Mouse (Mus musculus): Measurements from ENCODE around the gene CN725425.

CN725425 gene

DNA sequence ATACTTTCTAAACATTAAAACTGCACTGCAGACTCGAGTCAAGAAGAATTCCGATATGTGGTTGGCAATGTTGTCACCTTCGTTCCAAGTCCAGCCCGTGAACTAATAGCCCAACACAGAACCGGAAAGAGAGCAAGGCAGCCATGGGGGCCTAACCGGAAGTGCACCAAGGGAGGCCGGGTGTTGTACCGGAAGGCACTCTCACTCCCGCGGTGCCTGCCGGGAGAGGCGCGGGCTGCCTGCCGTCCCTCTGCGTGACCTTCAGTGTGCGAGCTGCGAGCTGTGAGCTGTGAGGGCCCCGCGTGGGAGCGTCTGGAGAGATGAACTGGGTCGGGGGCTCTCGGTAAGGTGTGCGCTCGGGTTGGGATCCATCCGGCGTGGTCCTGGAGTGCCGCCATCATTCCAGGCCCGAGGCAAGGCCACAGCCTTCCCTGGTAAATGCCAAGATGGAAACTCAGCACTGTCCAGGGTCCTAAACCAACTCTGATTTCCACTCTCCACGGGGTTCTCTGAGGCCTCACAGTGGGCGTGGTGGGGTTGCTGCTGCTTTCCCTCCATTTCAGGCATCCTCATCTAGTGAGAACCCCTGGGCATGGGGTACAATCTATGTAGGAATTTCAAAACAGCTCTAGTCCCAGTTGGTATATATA is at the start of gene CN725425:
TSS of gene CN725425 (plus strand) at position 239 of the 650 bp plus-strand sequence.
- no peak for DNase-seq

DNA sequence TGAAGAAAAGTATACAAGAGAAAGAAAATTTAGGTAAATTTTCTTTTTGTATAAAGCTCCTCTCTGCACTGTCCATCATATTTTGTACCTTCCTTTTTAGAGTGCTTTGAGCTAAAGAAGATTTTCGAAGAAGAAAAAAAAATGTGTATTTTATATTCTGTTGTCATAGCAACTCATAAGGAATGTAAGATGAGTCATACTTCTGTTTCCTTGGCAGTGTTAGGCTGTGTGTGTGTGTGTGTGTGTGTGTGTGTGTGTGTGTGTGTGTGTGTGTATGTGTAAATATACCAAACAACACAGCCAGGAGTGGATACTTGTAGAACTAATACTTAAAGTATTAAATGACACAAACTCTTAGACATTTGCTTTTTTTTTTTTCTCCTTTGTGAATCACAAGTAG is 46.7 kb upstream of the CN725425 start:
- no peak for DNase-seq

DNA sequence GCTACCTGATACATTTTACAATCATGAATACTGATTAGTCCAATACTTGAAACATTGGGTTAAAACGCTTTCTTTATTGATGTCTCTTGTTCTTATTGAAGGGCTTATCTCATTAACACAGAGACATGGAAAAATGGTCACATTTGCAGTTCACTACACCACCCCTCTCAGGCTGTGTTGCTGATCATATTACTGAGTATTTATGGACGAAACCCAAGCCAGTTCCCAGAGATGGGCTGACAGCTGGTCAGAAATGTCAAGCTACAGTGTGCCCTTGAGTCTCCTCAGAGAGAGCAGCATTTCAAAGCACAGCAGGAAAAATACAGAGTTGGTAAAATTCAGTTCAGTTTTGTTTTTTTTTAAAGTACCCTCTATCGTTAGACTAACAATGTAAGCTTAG is 46.0 kb upstream of the CN725425 start:
- DNase-seq: no peak

DNA sequence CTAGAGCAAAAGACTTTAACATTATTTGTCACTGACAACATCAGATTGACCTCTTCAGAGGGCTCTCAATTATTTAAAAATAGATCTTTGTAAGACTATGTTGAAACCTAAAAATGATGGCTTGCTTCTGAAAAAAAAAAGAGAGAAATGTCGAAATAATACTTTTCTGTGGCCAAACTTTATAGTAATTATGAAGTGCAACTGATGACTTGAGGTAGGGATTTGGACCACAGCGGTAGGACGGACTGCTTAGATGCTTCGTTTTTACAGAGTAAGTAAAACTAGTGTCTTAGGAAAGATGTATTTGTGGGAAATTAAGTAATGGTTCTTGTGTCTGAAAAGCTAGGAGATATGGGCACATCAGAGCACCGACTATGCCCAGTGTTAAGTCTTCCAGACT is 38.1 kb upstream of the CN725425 start:
- DNase-seq: no peak

DNA sequence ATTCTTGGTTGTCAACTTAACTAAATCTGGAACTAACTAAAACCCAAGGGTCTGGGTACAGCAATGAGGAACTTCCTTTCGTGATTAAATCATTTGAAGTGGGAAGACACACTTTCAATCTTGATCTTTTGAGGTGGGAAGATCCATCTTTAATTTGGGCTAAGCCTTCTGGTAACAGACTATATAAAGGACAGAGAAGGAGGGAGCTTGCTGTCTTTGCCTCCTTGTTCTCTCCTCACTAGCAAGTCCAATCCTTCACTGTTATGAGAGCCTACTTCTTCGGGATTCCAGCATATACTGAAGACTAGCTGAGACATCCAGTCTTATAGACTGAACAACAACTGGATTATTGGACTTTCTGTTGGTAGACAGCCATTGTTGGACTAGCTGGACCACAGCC is 35.8 kb upstream of the CN725425 start:
- no peak for DNase-seq

DNA sequence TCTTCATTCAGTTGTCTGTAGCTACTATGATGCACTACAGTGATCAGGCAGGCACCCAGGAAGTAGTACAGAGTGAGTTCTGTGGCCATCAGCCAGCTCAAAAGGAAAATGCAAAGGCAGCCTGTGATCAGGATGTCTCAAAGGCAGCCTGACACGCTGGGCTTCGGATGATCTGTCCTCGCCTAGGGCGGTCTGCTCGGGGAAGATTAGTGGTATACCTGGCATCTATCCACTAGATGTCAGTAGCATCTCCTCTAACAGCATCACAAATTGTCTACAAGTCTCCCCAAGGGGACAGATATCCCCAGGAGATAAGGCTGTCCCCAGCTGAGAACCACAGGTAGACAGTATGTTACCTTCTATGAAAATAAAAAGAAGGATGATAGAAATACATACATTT is 34.3 kb upstream of the CN725425 start:
- DNase-seq: peak; percentile 67

DNA sequence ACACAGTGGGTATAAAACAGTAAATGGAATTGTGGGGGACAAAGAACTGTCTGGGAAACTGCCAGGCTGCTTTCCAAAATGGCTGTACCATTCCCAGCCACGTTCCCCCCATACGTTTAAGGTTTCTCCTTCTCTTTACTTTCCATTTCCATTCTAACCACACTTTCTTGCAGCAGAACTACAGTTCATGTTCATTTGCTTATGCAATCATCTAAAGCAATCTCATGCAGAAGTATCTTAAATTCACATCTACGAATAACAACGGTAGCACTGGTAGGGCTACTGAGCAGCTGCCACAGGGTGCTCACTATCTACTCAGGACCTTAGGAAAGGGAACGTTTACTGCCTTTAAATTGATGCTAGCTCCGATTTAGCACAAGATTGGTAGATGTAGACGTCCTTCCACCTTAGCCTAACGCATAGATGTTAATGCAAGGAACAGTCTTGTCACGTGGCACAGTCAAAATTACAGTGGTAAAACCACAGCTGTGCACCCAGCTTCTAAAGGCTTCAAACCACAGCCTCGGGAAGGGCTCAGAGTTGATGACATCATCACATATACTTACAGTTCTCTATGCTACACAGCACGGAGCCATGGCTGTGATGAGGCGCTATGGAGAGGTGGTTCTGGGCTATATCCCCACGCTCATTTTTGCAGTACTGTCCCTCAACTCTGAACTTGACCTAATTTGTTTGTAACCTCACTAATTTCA is 31.3 kb upstream of the CN725425 start:
- no peak for DNase-seq

DNA sequence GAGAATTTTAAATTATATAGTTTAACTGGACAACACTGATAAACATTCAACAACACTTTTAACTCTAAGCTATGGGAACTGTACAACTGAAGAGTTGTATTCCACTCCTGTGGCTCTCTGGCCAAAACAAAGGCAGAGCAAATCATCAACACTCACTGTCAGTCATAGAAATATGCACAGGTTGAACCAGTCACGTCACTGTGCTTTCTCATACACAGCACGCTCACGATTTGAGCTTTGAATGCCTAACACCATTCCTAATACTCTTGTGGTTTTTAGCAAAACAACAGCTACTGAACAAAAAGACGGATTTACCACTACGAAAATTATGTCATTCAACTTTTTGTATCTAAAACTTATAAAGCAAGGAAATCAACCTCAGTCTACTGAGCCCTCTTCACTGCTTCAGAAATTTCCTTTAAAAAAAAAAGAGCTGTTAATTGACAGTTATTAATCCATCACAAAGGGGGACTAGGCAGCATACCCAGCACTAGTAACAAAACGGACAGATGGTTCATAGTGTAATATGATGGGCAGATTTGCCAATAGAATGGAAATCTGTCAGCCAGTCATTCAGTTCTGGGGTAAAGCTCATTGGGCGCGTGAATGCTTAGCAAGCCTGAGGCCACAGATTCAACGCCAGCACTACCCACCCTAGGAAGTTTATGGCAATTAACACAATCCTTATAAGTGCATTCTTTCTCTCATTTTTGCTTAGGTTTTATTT is 28.5 kb upstream of the CN725425 start:
- no peak for DNase-seq

DNA sequence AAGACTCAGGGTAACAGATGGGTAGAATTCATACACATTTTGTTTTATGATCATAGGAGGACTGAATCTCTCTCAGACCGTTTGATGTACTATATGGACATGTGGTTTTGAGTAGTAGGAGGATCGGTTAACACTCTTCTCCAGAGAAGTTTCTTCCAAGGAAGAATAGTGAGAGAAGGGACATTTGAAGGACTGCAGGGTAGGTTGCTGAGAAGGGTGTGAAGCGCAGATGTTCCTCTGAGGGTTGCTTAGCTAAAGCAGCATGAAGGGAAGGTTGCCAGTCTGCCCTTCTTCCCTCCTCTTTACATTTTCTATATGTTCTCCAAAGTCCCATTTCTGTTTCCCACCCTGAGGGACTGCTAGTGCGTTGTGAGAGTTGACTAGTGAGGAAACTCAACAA is 28.0 kb upstream of the CN725425 start:
- DNase-seq: no peak

DNA sequence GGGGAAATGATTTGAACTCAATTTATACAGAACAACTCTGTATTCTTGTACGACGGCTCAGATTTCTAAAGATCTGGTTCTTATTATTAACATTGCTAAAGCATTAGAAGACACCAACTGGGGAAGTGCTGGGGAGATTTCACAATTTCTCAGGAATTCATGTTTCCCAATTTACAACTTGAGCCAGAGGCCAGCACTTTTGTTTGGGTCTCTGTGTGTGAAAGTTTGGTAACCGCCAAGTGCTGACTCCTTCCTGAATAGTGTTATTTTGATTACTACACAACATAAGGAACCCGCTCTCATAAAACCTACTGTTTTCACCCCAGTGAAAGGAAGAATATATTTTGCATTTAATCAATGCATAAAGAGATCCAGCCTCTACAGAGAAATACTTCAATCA is 27.1 kb upstream of the CN725425 start:
- DNase-seq: peak; percentile 18

DNA sequence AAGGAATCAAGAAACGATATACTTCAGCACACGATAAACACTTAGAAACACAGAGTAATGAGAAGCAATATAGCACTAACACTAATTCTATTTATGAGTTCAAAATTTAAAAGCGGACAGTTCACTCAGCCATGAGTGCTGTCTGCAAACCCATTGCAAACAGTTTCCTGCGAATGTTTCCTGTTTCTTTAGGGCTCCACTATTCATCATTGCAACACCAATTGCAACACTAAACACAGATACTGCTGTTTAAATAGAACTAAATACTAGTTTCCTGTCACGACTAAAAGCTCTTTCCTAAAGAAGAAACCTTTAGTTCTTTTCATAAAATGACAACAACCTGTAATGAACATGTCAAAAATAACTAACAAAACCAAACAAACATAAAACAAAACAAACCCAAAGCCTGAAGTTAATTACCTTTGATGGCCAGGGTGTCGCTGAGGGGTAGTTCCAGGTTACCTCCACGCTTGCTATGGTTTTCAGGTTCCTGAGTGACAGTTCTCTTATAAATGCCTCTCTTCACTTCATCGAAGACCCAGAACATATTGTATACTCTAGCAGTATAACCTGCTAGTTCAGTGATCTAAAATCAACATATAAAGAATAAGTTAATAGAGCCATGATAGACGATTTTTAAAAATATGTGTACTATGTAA is 20.5 kb upstream of the CN725425 start:
- no peak for DNase-seq

DNA sequence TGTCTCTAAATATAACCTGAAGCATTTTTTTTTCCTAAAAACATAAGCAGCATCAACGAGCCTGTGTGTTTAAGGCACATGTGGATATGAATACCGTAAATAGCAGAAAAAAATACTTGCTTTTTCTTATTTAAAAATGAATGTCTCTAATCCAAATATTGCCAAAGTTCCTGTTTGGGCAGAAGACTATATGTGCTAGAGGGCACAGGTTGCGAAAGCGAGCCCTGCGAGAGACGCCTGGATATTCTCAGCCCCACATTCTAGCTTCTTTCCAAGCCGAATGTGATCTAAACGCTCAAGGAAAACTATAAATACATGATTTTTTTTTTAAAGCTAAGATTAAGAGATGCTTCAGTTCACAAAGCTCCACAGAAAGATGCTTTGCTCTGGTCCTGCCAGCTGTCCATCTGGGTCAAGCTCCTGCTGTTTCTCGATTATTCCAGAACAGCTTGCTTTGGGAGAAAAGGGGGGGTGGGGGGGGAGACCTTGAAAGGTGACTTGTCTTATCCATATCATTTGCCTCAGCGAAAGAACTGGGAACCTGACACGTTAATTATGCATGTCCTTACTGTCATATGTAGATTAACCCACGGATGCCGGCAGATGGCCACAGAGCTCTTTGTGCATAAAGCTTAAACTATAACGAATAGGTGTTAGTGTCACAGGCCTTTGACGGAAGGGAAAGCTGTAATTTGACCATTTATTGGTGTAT is 19.2 kb upstream of the CN725425 start:
- no peak for DNase-seq

DNA sequence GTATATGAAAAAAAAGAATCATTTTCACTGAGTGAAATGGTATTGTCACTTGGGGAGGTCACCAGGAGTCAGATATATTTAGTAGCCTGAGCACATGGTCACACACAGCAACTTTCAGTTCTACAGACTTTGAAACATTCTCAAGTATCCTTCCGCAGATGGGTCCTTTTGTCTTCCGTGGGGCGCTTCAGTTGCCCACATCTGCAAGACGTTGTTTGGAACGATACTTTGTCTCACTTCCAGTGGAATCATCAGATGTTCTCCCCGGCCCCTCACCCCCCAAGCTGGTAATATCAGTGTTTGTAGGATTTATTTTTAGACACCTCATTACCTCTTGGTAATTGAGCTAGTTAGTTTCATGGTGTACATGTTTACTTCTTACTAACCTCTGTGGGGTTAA is 12.9 kb upstream of the CN725425 start:
- DNase-seq: no peak

DNA sequence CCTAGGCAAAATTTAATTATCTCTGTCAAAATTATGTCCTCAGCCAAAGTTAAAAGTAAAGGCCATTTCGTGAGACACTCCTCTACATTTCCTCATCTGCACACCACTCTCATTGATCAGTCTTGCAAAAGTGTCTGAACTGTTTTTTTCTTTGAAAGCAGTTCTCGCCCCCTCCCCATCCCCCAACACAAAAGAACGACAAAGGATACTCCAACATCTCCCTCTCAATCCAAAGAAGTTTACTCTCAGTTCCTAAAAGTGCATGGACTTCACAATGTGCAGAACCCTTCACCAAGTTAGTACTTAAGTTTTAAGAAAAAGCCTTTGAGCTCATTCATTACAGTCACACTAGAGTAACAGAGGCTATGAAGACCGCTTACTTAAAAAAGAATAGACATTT is 9.3 kb upstream of the CN725425 start:
- DNase-seq: peak; percentile 55

DNA sequence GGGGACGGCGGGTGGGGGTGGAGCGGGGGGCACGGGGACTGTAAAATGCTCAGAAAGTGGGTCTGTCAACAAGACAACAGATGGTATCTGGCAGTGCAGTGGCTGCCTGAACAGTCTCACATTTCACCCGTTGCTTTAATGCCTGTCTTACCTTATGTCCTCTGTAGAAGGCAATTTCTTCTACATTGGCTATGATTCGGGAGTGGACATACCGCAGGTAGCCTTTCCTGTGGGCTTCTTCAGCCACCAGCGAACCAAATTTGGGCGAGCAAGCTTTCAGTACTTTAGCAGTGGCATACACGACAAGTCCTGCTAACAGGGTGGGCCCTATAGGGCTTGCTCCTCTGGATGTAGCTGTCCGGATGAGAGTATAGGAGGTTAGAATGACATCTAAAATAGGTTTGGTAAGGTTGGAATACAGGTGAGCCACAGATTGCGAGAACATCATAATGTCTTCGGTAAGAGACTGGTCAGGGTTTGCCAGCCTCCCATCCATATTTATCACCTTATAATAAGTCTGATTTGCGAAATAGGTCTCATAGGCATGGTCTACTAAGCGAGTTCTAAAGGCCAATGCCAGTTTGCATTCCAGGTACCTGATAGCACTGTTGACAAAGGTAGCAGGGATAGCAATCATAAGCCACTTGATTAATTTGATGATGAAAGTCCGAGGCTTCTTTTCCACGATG is 8.6 kb upstream of the CN725425 start:
- peak; percentile 14 for DNase-seq

DNA sequence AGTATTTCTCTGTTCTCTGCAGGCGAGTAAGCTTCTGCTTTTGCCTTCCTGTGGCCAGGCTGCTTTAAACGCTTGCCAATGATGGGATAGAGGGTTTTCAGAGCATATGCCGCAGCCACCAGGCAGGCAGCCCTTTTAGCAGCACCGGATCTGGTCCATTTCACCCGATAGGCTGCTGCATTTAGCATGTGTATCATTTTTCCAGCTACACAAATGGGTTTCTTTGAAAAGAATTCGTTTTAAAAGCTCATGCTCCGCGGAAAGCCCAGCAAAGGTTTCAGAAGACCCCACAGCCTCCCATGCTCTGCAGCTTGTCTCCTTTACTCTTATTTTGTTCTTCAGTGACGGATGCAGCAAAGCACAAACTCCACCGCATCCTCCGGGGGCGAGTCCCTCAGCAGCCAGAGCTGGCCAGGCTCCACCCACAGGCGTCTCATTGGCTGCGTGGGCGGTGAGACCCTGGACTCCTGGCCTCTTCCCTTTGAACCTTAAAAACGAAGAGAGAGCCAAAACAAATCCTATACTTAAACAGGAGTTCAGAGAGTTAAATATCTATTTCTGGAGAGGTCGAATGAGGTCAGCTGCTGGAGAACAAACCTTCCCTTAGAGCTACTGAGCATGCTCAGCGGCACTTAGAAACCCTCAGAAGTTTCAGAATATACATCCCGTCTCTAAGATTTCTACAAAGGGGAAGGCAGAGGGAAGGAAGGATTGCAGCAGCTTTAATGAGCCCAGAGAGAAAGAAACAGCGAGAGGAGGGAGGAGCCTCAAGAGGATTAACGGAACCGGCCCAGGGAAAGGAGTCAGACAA is 7.7 kb upstream of the CN725425 start, which contains the start of gene Abcd2:
TSS of gene Abcd2 (minus strand) at position 388 of the 811 bp plus-strand sequence.
- DNase-seq: peak; percentile 93

DNA sequence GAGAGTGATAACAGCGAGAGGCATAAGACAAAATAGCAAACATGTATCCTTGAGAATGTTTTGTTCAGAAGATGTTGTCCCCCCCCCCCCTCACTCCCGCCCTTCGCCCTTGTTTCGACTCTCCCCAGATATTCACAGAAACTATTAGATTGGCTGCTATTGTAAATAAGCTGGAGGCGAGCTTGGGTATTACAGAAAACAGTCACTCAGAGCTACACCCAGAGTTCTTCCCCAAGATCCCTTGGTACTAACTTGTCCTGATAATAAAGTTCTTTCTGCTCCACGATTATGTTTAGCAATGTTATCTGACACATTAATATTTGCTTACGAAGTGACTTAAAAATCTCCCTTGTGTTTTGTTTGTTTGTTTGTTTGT is 7.1 kb upstream of the CN725425 start:
- no peak for DNase-seq

DNA sequence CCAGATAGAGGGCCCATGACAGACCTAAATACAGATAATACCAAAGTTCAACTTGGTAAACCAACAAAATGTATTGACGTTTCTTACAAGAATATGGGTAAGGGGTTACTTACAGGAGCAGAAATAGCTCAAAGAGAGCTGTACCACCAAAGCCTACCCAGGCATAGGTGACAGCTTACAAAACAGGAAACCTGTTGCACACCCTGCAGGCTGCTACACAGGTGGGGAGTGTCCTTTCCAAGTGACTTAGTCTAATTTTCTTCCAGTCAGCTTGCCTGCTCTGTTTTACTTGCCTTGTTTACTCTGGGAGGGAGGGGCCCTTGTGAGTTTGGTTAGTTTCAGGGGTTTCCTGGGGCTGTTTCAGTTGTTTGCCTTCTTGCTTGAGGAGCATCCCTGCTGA is 1.5 kb downstream of the CN725425 start:
- no peak for DNase-seq

DNA sequence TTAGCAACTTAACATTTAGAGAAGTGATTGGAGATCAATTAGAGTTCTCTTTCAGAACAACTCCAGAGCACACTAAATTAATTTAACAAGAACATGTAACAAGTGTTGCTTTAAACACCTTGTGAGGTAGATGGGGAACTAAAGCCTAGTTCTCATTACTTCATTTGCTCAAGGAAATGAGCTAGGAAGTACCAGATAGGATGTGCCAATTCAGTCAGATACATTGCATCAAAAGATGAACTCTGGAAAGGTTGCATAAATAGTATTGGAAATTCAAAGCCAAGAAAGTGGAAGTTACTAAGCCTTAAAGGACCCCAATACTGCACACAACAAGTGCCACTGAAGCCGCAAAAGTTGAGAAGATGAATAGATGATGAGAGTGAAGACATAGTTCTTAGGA is 3.2 kb downstream of the CN725425 start:
- no peak for DNase-seq

DNA sequence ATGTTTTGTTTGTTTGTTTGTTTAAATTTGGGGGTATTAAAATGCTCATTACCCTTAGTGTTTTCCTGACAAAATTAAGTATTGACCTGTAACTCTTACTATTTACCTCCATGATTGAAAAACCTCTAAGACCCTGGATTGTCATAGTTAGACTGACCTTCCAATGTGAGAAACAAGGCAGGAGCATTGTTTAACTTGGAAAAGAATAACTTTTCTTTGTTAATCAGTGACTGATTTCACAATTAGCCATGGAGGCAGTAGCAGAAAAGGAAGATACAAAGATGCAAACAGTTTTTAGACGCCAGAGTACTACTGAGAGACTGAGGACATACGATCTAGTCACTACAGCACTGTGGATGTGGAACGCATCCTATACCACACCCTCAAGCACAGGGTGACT is 4.2 kb downstream of the CN725425 start:
- no peak for DNase-seq

DNA sequence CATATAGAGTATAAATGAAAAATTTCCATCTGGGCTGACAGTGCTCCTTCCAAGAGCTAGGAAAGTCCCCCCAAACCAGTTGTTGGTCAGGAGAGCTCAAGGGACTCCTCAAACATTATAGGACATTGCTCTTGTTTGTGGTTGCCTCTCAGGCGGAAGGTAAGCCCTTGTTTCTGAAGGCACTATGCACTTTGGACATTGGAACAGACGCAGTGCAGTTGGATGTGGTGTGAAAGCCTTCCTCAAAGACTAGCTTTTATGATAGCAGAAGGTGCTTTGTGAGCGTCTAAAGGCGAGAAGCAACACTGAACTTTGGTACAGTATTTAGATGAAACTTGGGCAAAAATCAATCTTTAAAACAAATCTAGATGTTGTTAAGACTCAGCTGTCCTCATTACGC is 7.2 kb downstream of the CN725425 start:
- no peak for DNase-seq
